Mouse (Mus musculus) mouse embryonic stem cell (cell line): ENCODE results near the gene Frmd6.

Experiments used
- in situ Hi-C, 2 experiments: fragments of 300-500 bp; cut with MboI; formaldehyde crosslinking; loops; 1 replicate in 1 of 2; 3 replicates in 1 of 2; pipeline ENCODE4 v1.14.3; 2019 to 2020; ENCODE audit warnings: low sequenced_read_pairs in 2 of 2, low pct_unique_long_range_greater_than_20kb in 1 of 2, mixed read lengths in 1 of 2; ENCODE audit not compliant: unreplicated experiment in 1 of 2

Frmd6 gene

GRCm38 (mm10) chr12:70835004-70835403 lies 9.7 kb downstream of the Frmd6 start:
- in situ Hi-C loops, result no loop called here

DNA sequence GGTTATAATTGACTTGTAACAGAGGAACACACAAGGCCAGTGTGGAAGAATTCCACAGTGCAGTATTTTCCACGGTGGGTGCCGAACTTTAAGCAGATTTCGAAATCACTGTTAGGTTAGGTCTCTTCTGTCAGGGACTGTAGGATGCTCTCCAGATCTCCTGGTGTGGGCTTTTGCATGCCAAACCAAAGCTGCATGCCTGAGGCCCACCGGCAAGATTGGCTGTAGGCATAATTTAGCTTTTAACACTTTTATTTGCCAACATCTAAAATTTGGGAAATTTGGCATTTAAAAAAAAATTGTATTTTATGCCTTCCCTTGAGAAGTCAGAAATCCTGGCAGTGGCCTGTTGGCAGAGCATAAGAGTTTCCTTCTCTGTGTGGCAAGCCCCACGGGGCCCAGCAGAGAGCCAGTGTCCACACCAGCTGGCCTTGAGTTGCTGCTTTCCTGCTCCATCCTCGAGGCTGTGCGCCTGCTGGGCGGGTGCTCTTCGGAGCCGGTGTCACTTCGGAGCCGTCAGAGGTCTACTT lies 12.5 kb downstream of the Frmd6 start:
- in situ Hi-C loops, result no loop called here

- in situ Hi-C loops, result no loop called here
Observed at GRCm38 (mm10) chr12:70845371-70845770, 20.1 kb downstream of the Frmd6 start.

GRCm38 (mm10) chr12:70849024-70849423 lies 23.7 kb downstream of the Frmd6 start:
- in situ Hi-C loops, result no loop called here

DNA sequence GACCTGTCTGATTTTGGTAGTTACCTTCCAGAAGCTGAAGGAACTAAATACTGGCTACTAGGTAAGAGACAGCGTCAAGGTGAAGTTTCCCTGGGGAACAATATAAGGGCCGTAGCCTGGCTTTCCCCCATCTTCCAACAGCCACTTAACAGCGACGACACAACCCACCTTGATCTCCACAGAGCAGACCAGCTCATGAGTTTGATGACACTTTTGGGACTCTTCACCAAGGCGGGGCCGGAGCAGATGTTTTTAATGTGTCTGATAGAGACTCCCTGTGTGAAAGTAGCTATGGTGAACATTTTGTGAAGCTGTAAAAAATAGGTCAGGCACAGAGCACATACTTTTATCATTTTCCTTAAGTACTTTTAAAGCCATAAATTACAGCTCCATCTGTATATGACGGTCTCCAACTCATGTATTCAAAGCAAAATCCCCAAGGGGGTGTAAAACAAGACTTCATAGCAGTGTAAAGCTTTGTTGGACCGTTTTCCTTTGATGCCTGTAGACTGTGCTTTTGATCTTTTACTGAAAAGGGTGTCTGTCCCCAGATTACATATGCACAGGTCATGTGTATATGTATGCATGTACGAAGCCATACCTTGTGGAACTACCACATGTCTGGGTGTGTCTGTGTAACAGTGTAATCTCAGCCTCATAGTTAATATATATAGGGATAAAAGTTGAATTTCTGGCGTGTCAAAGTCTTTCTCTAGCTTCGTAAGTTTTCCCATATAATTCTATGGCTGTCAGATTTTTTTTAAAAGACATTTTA lies 24.4 kb downstream of the Frmd6 start:
- in situ Hi-C loops, result no loop called here

GRCm38 (mm10) chr12:70851342-70851960 lies 26.1 kb downstream of the Frmd6 start:
- in situ Hi-C loops, result no loop called here

- in situ Hi-C loops, result no loop called here
Observed at GRCm38 (mm10) chr12:70853026-70853425, 27.7 kb downstream of the Frmd6 start.

DNA sequence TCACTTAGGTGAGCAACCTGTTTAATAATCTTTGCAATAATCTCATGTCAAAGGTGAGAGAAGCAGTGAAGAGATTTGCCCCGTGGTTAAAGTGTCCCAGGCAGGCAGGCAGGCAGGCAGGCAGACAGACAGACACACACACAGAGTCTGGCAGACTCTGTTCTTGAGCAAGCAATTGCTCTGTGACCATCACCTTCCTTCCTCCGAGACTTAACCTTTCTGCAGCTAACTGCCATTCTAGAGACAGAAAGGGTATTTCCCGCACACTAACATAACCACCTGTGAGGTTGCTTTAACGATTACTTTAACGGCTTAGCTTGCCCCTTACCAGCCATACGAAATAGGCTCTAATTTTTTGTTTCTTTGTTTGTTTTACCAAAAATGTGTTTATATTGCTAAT lies 30.4 kb downstream of the Frmd6 start:
- in situ Hi-C loops, result no loop called here

- in situ Hi-C loops, result no loop called here
Observed at GRCm38 (mm10) chr12:70856776-70857175, 31.5 kb downstream of the Frmd6 start.

DNA sequence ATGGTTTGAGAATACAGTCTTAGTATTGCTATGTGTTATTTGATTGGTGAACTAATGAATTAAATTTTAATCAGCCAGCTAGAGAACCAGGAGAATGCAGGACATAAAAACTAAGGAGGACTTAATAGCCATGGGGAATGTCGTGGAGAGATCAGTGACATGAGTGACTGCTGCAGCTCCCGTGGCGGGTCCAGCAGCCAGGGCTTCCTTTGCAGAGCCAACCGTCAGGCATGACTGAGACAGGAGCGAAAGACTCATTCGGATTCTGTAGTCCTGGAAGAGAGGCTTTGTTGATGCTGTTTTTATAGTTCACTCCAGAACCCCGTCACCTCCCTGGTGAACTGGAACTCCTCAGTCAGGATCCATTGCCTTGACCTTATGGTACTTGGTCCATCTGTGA lies 38.0 kb downstream of the Frmd6 start:
- in situ Hi-C loops, result no loop called here

GRCm38 (mm10) chr12:70867780-70868179 lies 42.5 kb downstream of the Frmd6 start:
- in situ Hi-C loops, result no loop called here

GRCm38 (mm10) chr12:70868190-70868987 lies 43.1 kb downstream of the Frmd6 start:
- in situ Hi-C loops, result no loop called here

GRCm38 (mm10) chr12:70868988-70869291 lies 43.6 kb downstream of the Frmd6 start:
- in situ Hi-C loops, result no loop called here

- in situ Hi-C loops, result no loop called here
Observed at GRCm38 (mm10) chr12:70873544-70873943, 48.2 kb downstream of the Frmd6 start.

- in situ Hi-C loops, result no loop called here
Observed at GRCm38 (mm10) chr12:70876270-70876998, 51.1 kb downstream of the Frmd6 start.

- in situ Hi-C loops, result no loop called here
Observed at GRCm38 (mm10) chr12:70877926-70878710, 52.8 kb downstream of the Frmd6 start.

GRCm38 (mm10) chr12:70880396-70880975 lies 55.2 kb downstream of the Frmd6 start:
- in situ Hi-C loops, result no loop called here

DNA sequence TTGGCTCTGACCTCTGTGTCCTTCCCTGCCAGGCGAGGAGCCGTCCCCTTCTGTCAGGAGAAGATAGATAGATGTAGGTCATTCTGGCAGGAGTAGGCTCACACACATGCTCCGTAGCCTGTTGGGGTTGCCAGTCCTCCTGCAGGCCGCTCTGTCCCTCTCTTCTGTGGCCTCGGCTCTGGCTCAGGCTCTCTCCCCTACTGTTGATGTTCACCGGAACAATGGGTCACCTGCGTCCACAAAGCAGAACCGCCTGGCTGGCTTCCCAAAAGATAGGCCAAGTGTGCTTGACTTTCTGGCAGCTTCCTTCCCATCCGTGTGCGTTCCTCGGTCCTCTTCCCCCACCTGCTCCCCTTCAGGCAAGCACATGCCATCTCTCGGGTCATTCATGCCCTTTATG lies 56.0 kb downstream of the Frmd6 start:
- in situ Hi-C loops, result no loop called here
